Comparison of ENCODE assay signal across 8 mouse cellular contexts in genomic region chr7:144175481-144176233, GRCm38 (mm10).
DNase-seq lines count a peak whose midpoint lies in the region; ATAC-seq lines count a peak whose summit lies in the region.

No protein-coding gene starts in this region.

- peaks cover 9% of the 10 kb centered on the region; the same call in 1 of the 2 replicates for H3K4me1 ChIP-seq in heart, embryonic 16.5 days (ENCODE audit: control insufficient read depth, insufficient read depth, low read length)
- peaks cover 36% of the 10 kb centered on the region for H3K4me1 ChIP-seq in midbrain, embryonic 15.5 days

- intact Hi-C loops in gastrocnemius, postnatal 36 days (cut with DNase I), result no loop called here

- DNase-seq in layer of hippocampus, adult 11-12 months (ENCODE audit: low spot score), result peak; percentile 54
- no peak for DNase-seq in layer of hippocampus, adult 9-10 months (ENCODE audit: low spot score)
- peak; percentile 32 for DNase-seq in embryo, embryonic 10 days (ENCODE audit: low spot score)
- DNase-seq in kidney, postnatal 4 days, result peak; percentile 40 to 53
- no peak for DNase-seq in gastrocnemius, adult 18-20 months (ENCODE audit: low spot score)
- DNase-seq in gastrocnemius, postnatal 36 days, result no peak

- peak overlapping the region; percentile 63 for H3K4me2 ChIP-seq in heart, embryonic 16.5 days (ENCODE audit: low read depth, low read length)
- H3K4me2 ChIP-seq in midbrain, embryonic 15.5 days, result peak overlapping the region; percentile 72

- peak overlapping the region; percentile 69 for H3K9ac ChIP-seq in heart, embryonic 16.5 days (ENCODE audit: low read length)
- H3K9ac ChIP-seq in midbrain, embryonic 15.5 days, result peak overlapping the region; percentile 78

- no peaks in the 10 kb centered on the region for H3K36me3 ChIP-seq in heart, embryonic 16.5 days (ENCODE audit: control insufficient read depth, insufficient read depth)
- H3K36me3 ChIP-seq in midbrain, embryonic 15.5 days (replicated peaks), result no peaks in the 10 kb centered on the region

- peak overlapping the region; percentile 10; the same call in 1 of the 2 replicates for H3K27ac ChIP-seq in heart, embryonic 16.5 days (ENCODE audit: low read length)
- peak overlapping the region; percentile 93 for H3K27ac ChIP-seq in midbrain, embryonic 15.5 days

- WGBS in heart, embryonic 16.5 days, result 8% methylated on average over 40 of the region's 40 CpGs
- 5% methylated on average over 40 of the region's 40 CpGs for WGBS in midbrain, embryonic 15.5 days

- H3K4me3 ChIP-seq in heart, embryonic 16.5 days (ENCODE audit: low read length), result peak overlapping the region; percentile 46
- peak overlapping the region; percentile 58 for H3K4me3 ChIP-seq in midbrain, embryonic 15.5 days

- H3K27me3 ChIP-seq in heart, embryonic 16.5 days (ENCODE audit: control insufficient read depth, insufficient read depth, low read length), result peaks cover 36% of the 10 kb centered on the region
- no peaks in the 10 kb centered on the region; the same call in 1 of the 2 replicates for H3K27me3 ChIP-seq in midbrain, embryonic 15.5 days (replicated peaks)

- no peaks in the 10 kb centered on the region for H3K9me3 ChIP-seq in heart, embryonic 16.5 days (replicated peaks; ENCODE audit: control insufficient read depth, low read length)
- H3K9me3 ChIP-seq in midbrain, embryonic 15.5 days, result no peaks in the 10 kb centered on the region

- no peak for ATAC-seq in heart, embryonic 16.5 days (replicated peaks; ENCODE audit: extremely low read depth, insufficient read depth, low FRiP score)
- ATAC-seq in midbrain, embryonic 15.5 days (replicated peaks), result peak; percentile 89

Comparison
In these comparisons a context has a peak if more than half of its experiments do, and no peak if none do; other contexts are left out.
1. DNase-seq: peak in layer of hippocampus, adult 11-12 months (single experiment), embryo, embryonic 10 days (single experiment) and kidney, postnatal 4 days (2 of 2); none in layer of hippocampus, adult 9-10 months (single experiment), gastrocnemius, adult 18-20 months (single experiment) and gastrocnemius, postnatal 36 days (0 of 2).